Mouse (Mus musculus) spleen, postnatal 4 days (tissue): ENCODE data around the gene Olfr291.

Experiments
- DNase-seq, 2 experiments: peaks; one replicate each; pipeline ENCODE4 v3.0.0; 2022; ENCODE audit warnings: low spot score in 2 of 2

The Olfr291 gene

DNA sequence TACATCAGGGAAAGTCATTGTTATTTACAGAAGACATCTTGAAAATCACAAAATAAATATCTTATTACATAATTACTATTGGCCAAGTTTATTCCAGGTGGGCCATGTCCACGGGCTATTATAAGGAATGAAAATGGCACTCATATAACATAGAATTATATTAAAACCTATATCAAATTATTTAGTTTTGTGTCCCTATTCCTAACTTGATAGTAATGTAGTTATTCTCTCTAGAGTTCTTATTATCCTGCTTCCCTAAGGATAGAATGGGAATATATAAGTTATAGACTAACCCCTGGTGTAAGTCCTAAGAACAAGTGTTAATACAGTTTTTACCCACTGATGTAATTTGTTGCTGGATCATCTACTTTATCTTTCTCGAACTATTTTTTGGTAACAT lies at the start of gene Olfr291:
TSS of gene Olfr291 (plus strand) at position 301 of the 400 bp plus-strand sequence.
- no peak for DNase-seq

DNA sequence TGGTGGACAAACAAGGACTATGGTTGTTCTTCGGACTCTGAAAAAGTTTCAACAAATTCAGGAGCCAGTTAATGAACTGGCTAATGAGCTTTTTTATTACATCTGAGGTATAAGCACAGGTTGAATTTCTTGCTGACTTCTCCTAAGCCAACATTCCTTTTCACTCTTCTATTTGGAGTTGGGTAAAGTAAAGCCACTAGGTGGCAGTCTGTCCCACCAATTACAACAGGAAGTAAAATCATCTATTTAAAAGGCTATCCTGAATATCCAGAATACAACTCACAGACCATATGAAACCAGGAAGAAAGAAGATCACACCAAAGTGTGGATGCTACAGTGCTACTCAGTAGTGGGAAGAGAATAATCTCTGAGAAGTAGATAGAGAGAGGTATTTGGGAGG lies 48.1 kb upstream of the Olfr291 start:
- no peak for DNase-seq

DNA sequence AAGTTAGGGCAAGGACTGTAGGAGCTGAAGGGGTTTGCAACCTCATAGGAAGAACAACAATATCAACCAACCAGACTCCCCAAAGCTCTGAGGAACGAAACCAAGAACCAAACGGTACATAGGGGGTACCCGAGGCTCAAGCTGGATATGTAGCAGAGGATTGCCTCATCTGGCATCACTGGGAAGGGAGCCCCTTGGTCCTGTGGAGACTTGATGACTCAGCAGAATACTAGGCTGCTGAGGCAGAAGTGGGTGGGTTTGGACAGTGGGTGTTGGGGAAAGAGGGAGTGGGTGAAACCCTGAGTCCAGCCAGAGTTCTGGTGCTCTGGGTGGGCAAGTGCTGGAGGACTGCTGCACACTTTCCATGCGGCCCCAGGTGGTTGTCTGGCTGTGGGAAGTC lies 47.2 kb upstream of the Olfr291 start:
- DNase-seq, result no peak

DNA sequence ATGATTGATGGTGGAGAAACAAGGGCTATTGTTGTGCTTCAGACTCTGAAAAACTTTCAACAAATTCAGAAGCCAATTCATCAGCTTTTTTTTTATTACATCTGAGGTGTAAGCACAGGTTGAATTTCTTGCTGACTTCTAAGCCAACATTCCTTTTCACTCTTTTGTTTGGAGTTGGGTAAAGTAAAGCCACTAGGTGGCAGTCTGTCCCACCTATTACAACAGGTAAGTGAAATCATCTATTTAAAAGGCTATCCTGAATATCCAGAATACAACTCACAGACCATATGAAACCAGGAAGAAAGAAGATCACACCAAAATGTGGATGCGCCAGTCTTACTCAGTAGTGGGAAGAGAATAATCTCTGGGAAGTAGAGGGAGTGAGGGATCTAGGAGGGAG lies 31.2 kb downstream of the Olfr291 start:
- no peak for DNase-seq
